Mouse (Mus musculus): ENCODE measurements around the gene Gm3417. TPM values are rescaled to one million over a fixed set of nuclear protein-coding genes. Genes with fewer than 3 reads are reported as not detected.
"Not testable (repeated sequence)": the region's sequence is repeated elsewhere in the genome, so short reads cannot be mapped to it uniquely, and the experiment has no call there.

The Gm3417 gene
- polyA plus RNA-seq (2012; rRNA removed) (0.61 TPM in 1 of 2 replicates, not detected in the other), polyA plus RNA-seq (2014; fragmentation: Nextera tagmentation; extraction: Ambion mirVana) (0.57 and 0.98 TPM in 2 replicates)

GRCm38 (mm10) chr17:14978362-14979038 lies at the start of gene Gm3417, which contains the start of gene 9030025P20Rik:
TSS of gene Gm3417 (minus strand) at chr17:14978790.
TSS of gene 9030025P20Rik (plus strand) at chr17:14978468.
- peak within 1 kb of the TSS; percentile 41; the same call in 1 of the 2 replicates for H3K4me2 ChIP-seq (ENCODE audit: low read depth)
- not testable (repeated sequence) for H3K27me3 ChIP-seq (ENCODE audit: control insufficient read depth, insufficient read depth, low read length); H3K36me3 ChIP-seq (replicated peaks; ENCODE audit: control insufficient read depth, insufficient read depth, low read depth); H3K9ac ChIP-seq (replicated peaks); DNase-seq (ENCODE audit: low read depth in 3 of 3, low spot score in 3 of 3); H3K9me3 ChIP-seq (ENCODE audit: control insufficient read depth, low read length); H3K4me1 ChIP-seq (replicated peaks; ENCODE audit: control insufficient read depth in 2 of 2, insufficient read depth in 2 of 2, low read length in 1 of 2); H3K27ac ChIP-seq
- ATAC-seq (ENCODE audit: insufficient read depth): peak; percentile 96
- 0 out of 4 replicates have a peak within 1 kb of the TSS, but pooled peaks of 1 of the 2 experiments have one; percentile 21 for H3K4me3 ChIP-seq (ENCODE audit: insufficient read depth in 1 of 2, low read depth in 2 of 2, low read length in 2 of 2)
- no CpG with 5 or more reads among the region's 60 CpGs for WGBS (ENCODE audit: insufficient replicate concordance)

GRCm38 (mm10) chr17:15025513-15025912 lies 46.9 kb upstream of the Gm3417 start:
- not testable (repeated sequence) for H3K9me3 ChIP-seq (ENCODE audit: control insufficient read depth, low read length); H3K36me3 ChIP-seq (replicated peaks; ENCODE audit: control insufficient read depth, insufficient read depth, low read depth); H3K4me1 ChIP-seq (replicated peaks; ENCODE audit: control insufficient read depth in 2 of 2, insufficient read depth in 2 of 2, low read length in 1 of 2); H3K27ac ChIP-seq; DNase-seq (ENCODE audit: low read depth in 3 of 3, low spot score in 3 of 3); H3K4me3 ChIP-seq (ENCODE audit: insufficient read depth in 1 of 2, low read depth in 2 of 2, low read length in 2 of 2); H3K4me2 ChIP-seq (ENCODE audit: low read depth); ATAC-seq (ENCODE audit: insufficient read depth); H3K9ac ChIP-seq (replicated peaks); H3K27me3 ChIP-seq (ENCODE audit: control insufficient read depth, insufficient read depth, low read length)
- no CpG with 5 or more reads among the region's 6 CpGs for WGBS (ENCODE audit: insufficient replicate concordance)

GRCm38 (mm10) chr17:15024502-15025193 lies 46.1 kb upstream of the Gm3417 start:
- H3K27ac ChIP-seq; H3K36me3 ChIP-seq (replicated peaks; ENCODE audit: control insufficient read depth, insufficient read depth, low read depth); DNase-seq (ENCODE audit: low read depth in 3 of 3, low spot score in 3 of 3); H3K4me2 ChIP-seq (ENCODE audit: low read depth); H3K9me3 ChIP-seq (ENCODE audit: control insufficient read depth, low read length); H3K4me3 ChIP-seq (ENCODE audit: insufficient read depth in 1 of 2, low read depth in 2 of 2, low read length in 2 of 2); H3K27me3 ChIP-seq (ENCODE audit: control insufficient read depth, insufficient read depth, low read length); H3K9ac ChIP-seq (replicated peaks); H3K4me1 ChIP-seq (replicated peaks; ENCODE audit: control insufficient read depth in 2 of 2, insufficient read depth in 2 of 2, low read length in 1 of 2): not testable (repeated sequence)
- no CpG with 5 or more reads among the region's 48 CpGs for WGBS (ENCODE audit: insufficient replicate concordance)
- peak; percentile 57 for ATAC-seq (ENCODE audit: insufficient read depth)

- ATAC-seq (ENCODE audit: insufficient read depth): peak; percentile 75
- DNase-seq (ENCODE audit: low read depth in 3 of 3, low spot score in 3 of 3); H3K36me3 ChIP-seq (replicated peaks; ENCODE audit: control insufficient read depth, insufficient read depth, low read depth); H3K4me3 ChIP-seq (ENCODE audit: insufficient read depth in 1 of 2, low read depth in 2 of 2, low read length in 2 of 2); H3K4me2 ChIP-seq (ENCODE audit: low read depth); H3K27me3 ChIP-seq (ENCODE audit: control insufficient read depth, insufficient read depth, low read length); H3K9ac ChIP-seq (replicated peaks); H3K9me3 ChIP-seq (ENCODE audit: control insufficient read depth, low read length); H3K27ac ChIP-seq; H3K4me1 ChIP-seq (replicated peaks; ENCODE audit: control insufficient read depth in 2 of 2, insufficient read depth in 2 of 2, low read length in 1 of 2): not testable (repeated sequence)
- no CpG with 5 or more reads among the region's 97 CpGs for WGBS (ENCODE audit: insufficient replicate concordance)
These were observed 45.4 kb upstream of the Gm3417 start for GRCm38 (mm10) chr17:15023878-15024492.

DNA sequence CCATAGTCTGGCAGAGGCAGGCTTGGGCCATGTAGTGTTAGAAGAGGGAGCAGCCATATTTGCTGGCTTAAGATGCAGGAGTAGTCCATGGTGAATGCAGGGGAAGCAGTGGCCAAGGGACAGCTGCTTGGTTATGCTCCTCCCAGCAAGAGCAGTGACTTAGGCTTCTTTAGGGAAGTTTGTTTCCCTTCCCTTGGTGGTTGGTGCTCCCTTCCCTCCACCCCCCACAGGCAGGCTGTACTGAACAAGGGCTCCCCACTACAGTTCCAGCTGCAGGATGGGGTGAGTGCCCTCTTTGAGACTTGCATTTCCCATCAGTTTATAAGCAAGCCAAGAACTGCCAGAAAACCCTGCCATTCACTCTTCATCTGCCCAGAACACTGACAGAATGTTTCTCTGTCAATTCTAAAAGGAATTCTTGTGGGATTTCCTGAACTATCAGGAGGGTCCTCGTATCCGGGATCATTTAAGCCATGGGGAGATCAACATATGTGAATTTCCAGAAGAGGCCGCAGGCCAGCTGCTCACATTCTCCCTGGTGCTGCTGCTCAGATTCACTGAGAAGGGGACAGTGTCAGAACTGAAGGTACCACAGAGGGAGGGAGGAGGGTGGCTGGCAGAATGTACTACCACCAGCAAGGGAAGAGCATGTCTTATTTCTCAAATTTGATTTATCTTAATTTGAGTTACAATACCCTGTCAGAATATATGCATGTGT lies 43.1 kb upstream of the Gm3417 start:
- H3K36me3 ChIP-seq (replicated peaks; ENCODE audit: control insufficient read depth, insufficient read depth, low read depth); DNase-seq (ENCODE audit: low read depth in 3 of 3, low spot score in 3 of 3); H3K4me1 ChIP-seq (replicated peaks; ENCODE audit: control insufficient read depth in 2 of 2, insufficient read depth in 2 of 2, low read length in 1 of 2); H3K27me3 ChIP-seq (ENCODE audit: control insufficient read depth, insufficient read depth, low read length); H3K4me3 ChIP-seq (ENCODE audit: insufficient read depth in 1 of 2, low read depth in 2 of 2, low read length in 2 of 2); ATAC-seq (ENCODE audit: insufficient read depth); H3K4me2 ChIP-seq (ENCODE audit: low read depth); H3K9ac ChIP-seq (replicated peaks); H3K9me3 ChIP-seq (ENCODE audit: control insufficient read depth, low read length): not testable (repeated sequence)
- 69% methylated on average over 3 of the region's 3 CpGs for WGBS (ENCODE audit: insufficient replicate concordance)
- peak overlapping the region; percentile 55; the same call in 1 of the 2 replicates for H3K27ac ChIP-seq

DNA sequence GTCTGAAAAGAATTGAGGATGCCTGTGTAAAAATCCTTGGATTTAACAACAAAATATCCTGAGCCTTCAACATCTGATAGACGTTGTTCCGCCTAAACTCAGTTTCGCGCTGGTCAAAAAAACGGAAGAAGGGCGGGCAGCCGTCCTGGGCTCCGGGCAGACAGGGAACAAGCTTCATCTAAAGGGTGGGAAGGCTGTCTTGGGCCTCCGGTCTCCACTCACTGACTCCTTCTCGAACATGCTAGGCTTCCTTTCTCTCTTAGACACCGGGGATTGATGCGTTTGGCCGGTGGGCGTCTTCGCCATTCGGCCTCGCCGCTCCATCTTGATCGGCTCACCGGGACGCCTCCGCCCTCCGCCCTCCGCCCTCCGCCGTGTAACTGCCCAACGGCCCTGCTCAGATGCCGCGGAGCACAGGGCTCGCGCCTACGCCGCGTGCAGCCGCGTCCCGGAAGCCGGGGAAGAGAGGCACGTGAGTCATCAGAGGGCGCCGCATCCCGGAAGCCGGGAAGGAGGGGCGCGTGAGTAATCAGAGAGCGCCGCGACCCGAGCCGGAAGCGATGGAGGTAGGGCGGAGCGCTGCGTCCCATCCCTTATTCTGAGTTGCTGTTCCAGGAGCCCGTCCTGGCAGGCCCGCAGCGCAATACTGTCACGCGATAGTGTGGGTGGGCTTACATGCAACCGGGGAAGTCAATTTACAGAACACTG lies 31.3 kb upstream of the Gm3417 start, which contains the start of gene Gm3435:
Gene Gm3435 (plus strand): TSS at position 471 of the 708 bp plus-strand sequence.
- not testable (repeated sequence) for H3K4me1 ChIP-seq (replicated peaks; ENCODE audit: control insufficient read depth in 2 of 2, insufficient read depth in 2 of 2, low read length in 1 of 2); DNase-seq (ENCODE audit: low read depth in 3 of 3, low spot score in 3 of 3); H3K4me2 ChIP-seq (ENCODE audit: low read depth); H3K9ac ChIP-seq (replicated peaks); H3K4me3 ChIP-seq (ENCODE audit: insufficient read depth in 1 of 2, low read depth in 2 of 2, low read length in 2 of 2); H3K27me3 ChIP-seq (ENCODE audit: control insufficient read depth, insufficient read depth, low read length); H3K36me3 ChIP-seq (replicated peaks; ENCODE audit: control insufficient read depth, insufficient read depth, low read depth); H3K9me3 ChIP-seq (ENCODE audit: control insufficient read depth, low read length); H3K27ac ChIP-seq
- peak; percentile 96 for ATAC-seq (ENCODE audit: insufficient read depth)
- no CpG with 5 or more reads among the region's 60 CpGs for WGBS (ENCODE audit: insufficient replicate concordance)

DNA sequence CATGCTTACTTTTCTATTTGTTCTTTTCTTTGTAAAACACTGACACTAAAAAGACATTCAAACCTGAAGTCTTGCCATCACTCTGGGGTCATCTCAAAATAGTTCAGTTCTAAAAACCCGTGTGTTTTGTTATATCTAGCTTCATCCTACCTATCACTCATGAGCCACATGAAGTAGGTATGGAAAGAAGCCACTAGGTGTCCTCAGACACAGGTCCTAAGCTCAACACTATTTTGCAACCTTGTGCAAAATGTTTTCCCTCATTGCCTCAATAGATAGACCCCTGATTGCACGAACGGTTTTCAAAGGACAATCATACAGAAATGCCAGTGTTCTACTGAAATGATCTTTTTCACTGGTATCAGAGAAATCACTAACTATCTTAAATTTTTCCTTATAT lies 30.5 kb upstream of the Gm3417 start:
- not testable (repeated sequence) for H3K4me1 ChIP-seq (replicated peaks; ENCODE audit: control insufficient read depth in 2 of 2, insufficient read depth in 2 of 2, low read length in 1 of 2); DNase-seq (ENCODE audit: low read depth in 3 of 3, low spot score in 3 of 3); H3K9me3 ChIP-seq (ENCODE audit: control insufficient read depth, low read length); H3K27me3 ChIP-seq (ENCODE audit: control insufficient read depth, insufficient read depth, low read length); H3K4me2 ChIP-seq (ENCODE audit: low read depth); H3K27ac ChIP-seq; H3K4me3 ChIP-seq (ENCODE audit: insufficient read depth in 1 of 2, low read depth in 2 of 2, low read length in 2 of 2); H3K9ac ChIP-seq (replicated peaks); H3K36me3 ChIP-seq (replicated peaks; ENCODE audit: control insufficient read depth, insufficient read depth, low read depth)
- peak; percentile 26; the same call in 1 of the 2 replicates for ATAC-seq (ENCODE audit: insufficient read depth)
- no CpG with 5 or more reads among the region's 3 CpGs for WGBS (ENCODE audit: insufficient replicate concordance)
